Mouse (Mus musculus) lung, embryonic 16.5 days (tissue): ENCODE data around the gene Sptbn4. TPM values are rescaled to one million over a fixed set of nuclear protein-coding genes. Genes with fewer than 3 reads are reported as not detected.
A peak's percentile ranks its signal among the peaks of the same experiment; 100 is the strongest.

Experiments
- ATAC-seq: fragments of 200-750 bp; cut with Nextera tagmentation; 2 replicates; pipeline ENCODE4 v1.8.0; 2017; ENCODE audit warnings: low read depth, mild to moderate bottlenecking, moderate library complexity
- H3K27ac ChIP-seq: fragments of 300-500 bp; sonication (generic); 2 replicates; pipeline ENCODE4 v1.5.1; 2014; ENCODE audit warnings: mild to moderate bottlenecking, control low read depth, low read length
- H3K27me3 ChIP-seq: fragments of 300-500 bp; sonication (generic); 2 replicates; pipeline ENCODE4 v1.6.1; 2014; ENCODE audit warnings: low read depth, low read length, mixed read lengths; ENCODE audit not compliant: control insufficient read depth, insufficient read depth
- H3K36me3 ChIP-seq: fragments of 300-500 bp; sonication (generic); 2 replicates; pipeline ENCODE4 v1.6.1; 2014; ENCODE audit warnings: low read length; ENCODE audit not compliant: control insufficient read depth, insufficient read depth
- H3K4me1 ChIP-seq: fragments of 300-500 bp; sonication (generic); replicated peaks from 2 replicates; pipeline ENCODE4 v1.6.1; 2014; ENCODE audit warnings: low read length, mixed read lengths; ENCODE audit not compliant: control insufficient read depth, insufficient read depth
- H3K4me2 ChIP-seq: fragments of 300-500 bp; sonication (generic); 2 replicates; pipeline ENCODE4 v1.6.1; 2014; ENCODE audit warnings: low read depth, low read length, control low read depth
- H3K4me3 ChIP-seq: fragments of 300-500 bp; sonication (generic); 2 replicates; pipeline ENCODE4 v1.5.1; 2014; ENCODE audit warnings: mild to moderate bottlenecking, low read length, control low read depth
- H3K9ac ChIP-seq: fragments of 300-500 bp; sonication (generic); 2 replicates; pipeline ENCODE4 v1.6.1; 2014; ENCODE audit warnings: low read length, control low read depth
- H3K9me3 ChIP-seq: fragments of 300-500 bp; sonication (generic); 2 replicates; pipeline ENCODE4 v1.6.1; 2016; ENCODE audit warnings: low read length; ENCODE audit not compliant: control insufficient read depth
- WGBS: fragments of 180-500 bp; shearing (Covaris S2); extraction: QIAGEN DNeasy Blood & Tissue Kit; methylation state at CpG from one replicate; pipeline ENCODE4 v1.1.7; 2014; 5-methylcytosine and 5-hydroxymethylcytosine counted together
- polyA plus RNA-seq: library from polyadenylated mRNA; unstranded; fragments of >200 nt; fragmentation: Nextera tagmentation; extraction: Ambion mirVana; gene quantifications from 2 replicates; pipeline ENCODE4 v1.2.1, GENCODE M21; 2015

Gene Sptbn4
- polyA plus RNA-seq, 1 experiment from 2014 or later: 0.29 TPM

DNA sequence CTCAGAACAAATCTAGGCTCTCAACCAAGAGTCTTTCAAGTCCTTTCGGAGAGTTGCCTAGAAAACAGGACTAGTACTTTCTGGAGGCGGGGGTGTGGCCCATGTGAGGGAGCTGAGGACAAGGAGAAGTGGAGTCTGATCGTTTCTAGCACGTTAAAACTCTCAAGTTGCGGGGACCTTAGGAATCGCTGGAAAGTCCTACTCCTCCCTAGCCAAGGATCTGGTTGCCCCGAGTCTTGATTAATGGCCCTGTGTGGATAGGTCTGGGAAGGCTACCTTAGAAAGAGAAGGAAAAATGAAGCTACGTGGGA lies 116.0 kb downstream of the Sptbn4 start:
- WGBS: 3% methylated on average over 8 of the region's 8 CpGs
- H3K9ac ChIP-seq: peak overlapping the region; percentile 92
- H3K4me2 ChIP-seq: peak overlapping the region; percentile 94
- H3K4me1 ChIP-seq: peaks cover 49% of the 10 kb centered on the region
- 0 out of 2 replicates have a peak, but pooled peaks cover 5% of the 10 kb centered on the region for H3K36me3 ChIP-seq
- peaks cover 39% of the 10 kb centered on the region for H3K27me3 ChIP-seq
- peak overlapping the region; percentile 73 for H3K4me3 ChIP-seq
- ATAC-seq: no peak
- H3K27ac ChIP-seq: peak overlapping the region; percentile 98
- no peaks in the 10 kb centered on the region for H3K9me3 ChIP-seq

DNA sequence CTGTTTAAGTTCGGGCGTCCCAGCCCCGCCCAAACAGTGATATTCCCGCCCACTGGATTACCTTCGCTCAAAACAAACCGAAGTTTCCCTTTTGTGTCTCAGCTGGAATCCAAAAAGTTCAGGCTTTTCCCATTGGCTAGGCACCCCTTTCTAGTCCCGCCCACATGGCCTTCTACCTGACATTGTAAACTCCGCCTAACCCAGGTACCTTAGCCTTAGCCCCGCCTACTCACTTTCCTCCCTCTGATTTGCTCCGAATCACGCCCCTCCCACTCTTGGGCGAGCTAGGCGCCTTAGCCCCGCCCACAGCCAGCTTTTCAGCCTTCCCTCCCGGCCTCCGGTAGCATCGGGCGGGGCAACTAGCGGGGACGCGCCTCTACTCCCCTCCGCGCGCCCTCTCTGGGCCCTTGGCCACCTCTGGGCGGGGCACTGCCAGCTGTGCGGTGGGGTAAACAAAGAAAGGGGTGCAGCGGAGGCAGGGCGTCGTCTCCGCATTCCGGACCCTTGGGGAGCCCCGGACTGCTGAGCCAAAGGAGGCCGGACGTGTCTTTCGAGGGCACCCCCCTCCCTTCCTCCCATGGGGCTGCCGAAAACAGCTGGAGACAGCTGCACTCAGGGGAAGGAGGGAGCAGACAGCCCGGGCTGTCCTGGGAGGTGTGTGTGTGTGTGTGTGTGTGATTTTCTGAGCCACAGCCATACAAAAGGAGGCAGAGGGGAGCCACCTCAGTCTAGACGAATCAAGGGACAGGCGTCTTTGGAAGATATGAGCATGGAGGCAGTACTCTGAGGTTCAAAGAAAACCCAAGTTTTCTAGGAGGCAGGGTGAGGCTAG lies 116.6 kb downstream of the Sptbn4 start:
- Histone ChIP-seq H3K4me3 (peak overlapping the region; percentile 73), H3K9me3 (no peaks in the 10 kb centered on the region), H3K9ac (peak overlapping the region; percentile 92), H3K4me2 (peak overlapping the region; percentile 94), H3K27ac (peak overlapping the region; percentile 98), H3K36me3 (0 out of 2 replicates have a peak, but pooled peaks cover 5% of the 10 kb centered on the region), H3K27me3 (peaks cover 37% of the 10 kb centered on the region), H3K4me1 (peaks cover 50% of the 10 kb centered on the region)
- ATAC-seq: peak; percentile 78
- under 1% methylated on average over 39 of the region's 39 CpGs for WGBS

- peaks cover 54% of the 10 kb centered on the region for H3K4me1 ChIP-seq
- peak overlapping the region; percentile 64 for H3K9ac ChIP-seq
Measured at GRCm38 (mm10) chr7:27329981-27330380, 117.5 kb downstream of the Sptbn4 start.

DNA sequence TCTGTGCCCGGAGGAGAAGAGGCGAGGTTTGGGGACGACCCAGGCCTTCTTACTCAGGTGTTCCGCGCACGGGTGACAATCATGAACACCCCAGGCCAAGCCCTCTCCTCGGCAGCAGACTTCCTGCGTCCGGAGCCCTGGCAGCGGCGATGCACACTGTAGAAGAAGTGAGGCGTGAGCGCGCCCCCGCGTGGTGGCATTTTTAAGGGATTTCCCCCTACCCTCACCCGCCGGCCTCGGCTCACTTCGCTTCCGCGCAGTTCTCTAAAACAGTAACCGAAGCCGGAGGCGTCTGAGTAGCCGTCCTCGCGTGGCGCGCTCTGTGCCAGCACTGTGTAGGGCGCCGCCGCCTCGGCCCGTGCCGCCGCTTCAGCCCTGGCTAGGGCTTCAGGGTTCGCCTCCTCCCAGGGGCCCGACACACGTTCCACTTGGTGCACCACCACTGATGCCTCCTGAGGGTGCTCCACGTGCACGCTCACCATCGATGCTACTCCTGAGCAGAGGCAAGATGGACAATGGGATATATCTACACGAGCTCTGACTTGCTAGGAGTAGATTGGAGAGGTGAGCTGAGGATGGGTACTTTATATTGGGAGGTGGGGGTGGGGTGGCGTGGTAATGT lies 118.0 kb downstream of the Sptbn4 start:
- H3K27me3 ChIP-seq: peaks cover 29% of the 10 kb centered on the region
- peak; percentile 4 for ATAC-seq
- WGBS: 4% methylated on average over 45 of the region's 45 CpGs
- 0 out of 2 replicates have a peak, but pooled peaks cover 5% of the 10 kb centered on the region for H3K36me3 ChIP-seq
- peaks cover 50% of the 10 kb centered on the region for H3K4me1 ChIP-seq
- H3K27ac ChIP-seq: no peak overlapping the region; the same call in 1 of the 2 replicates
- H3K9ac ChIP-seq: peak overlapping the region; percentile 64
- H3K4me3 ChIP-seq: peak overlapping the region; percentile 73
- H3K9me3 ChIP-seq: no peaks in the 10 kb centered on the region
- H3K4me2 ChIP-seq: peak overlapping the region; percentile 94

More at GRCm38 (mm10) chr7:27329981-27330380, 117.5 kb downstream of the Sptbn4 start:
- H3K9me3 ChIP-seq: no peaks in the 10 kb centered on the region
- H3K4me2 ChIP-seq: peak overlapping the region; percentile 94
- H3K27me3 ChIP-seq: peaks cover 34% of the 10 kb centered on the region
- H3K27ac ChIP-seq: no peak overlapping the region
- H3K4me3 ChIP-seq: peak overlapping the region; percentile 73
- WGBS: 24% methylated on average over 17 of the region's 17 CpGs
- no peak for ATAC-seq
- H3K36me3 ChIP-seq: 0 out of 2 replicates have a peak, but pooled peaks cover 5% of the 10 kb centered on the region

- WGBS: 33% methylated on average over 16 of the region's 16 CpGs
- Histone ChIP-seq H3K4me3 (no peak overlapping the region), H3K4me2 (no peak overlapping the region; the same call in 1 of the 2 replicates), H3K36me3 (peaks cover 7% of the 10 kb centered on the region; the same call in 1 of the 2 replicates), H3K9me3 (no peaks in the 10 kb centered on the region), H3K27ac (no peak overlapping the region), H3K9ac (no peak overlapping the region), H3K4me1 (peaks cover 42% of the 10 kb centered on the region), H3K27me3 (peaks cover 21% of the 10 kb centered on the region)
- ATAC-seq: no peak
Measured at GRCm38 (mm10) chr7:27328648-27329047, 118.8 kb downstream of the Sptbn4 start.

- ATAC-seq: no peak
- Histone ChIP-seq H3K36me3 (peaks cover 11% of the 10 kb centered on the region), H3K9ac (no peak overlapping the region), H3K27ac (no peak overlapping the region), H3K4me1 (peaks cover 41% of the 10 kb centered on the region), H3K9me3 (no peaks in the 10 kb centered on the region), H3K4me2 (no peak overlapping the region), H3K4me3 (no peak overlapping the region), H3K27me3 (peaks cover 18% of the 10 kb centered on the region)
- 83% methylated on average over 11 of the region's 11 CpGs for WGBS
Measured at GRCm38 (mm10) chr7:27328161-27328560, 119.3 kb downstream of the Sptbn4 start.

DNA sequence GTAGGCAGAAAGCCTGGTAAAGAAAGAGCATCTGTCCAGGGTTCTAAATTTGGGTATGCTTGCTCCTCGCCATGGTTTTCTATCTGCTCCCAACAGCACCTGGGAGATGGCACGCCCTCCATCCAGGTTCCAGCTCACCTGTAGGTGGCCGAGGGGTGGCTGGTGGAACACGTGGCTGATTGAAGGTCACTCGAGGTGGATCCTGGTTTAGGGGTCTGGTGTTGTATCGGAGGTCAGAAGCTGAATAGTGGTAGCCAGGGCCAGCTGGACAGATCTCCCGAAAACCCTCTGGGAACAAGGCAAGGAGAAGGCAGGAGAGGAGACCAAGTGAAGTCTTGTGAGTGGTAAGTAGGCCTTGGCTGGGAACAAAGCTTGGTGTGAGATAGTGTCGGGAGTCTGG lies 120.0 kb downstream of the Sptbn4 start:
- no peak for ATAC-seq
- H3K4me2 ChIP-seq: no peak overlapping the region
- peaks cover 17% of the 10 kb centered on the region for H3K27me3 ChIP-seq
- 96% methylated on average over 8 of the region's 8 CpGs for WGBS
- no peaks in the 10 kb centered on the region for H3K9me3 ChIP-seq
- peaks cover 14% of the 10 kb centered on the region for H3K36me3 ChIP-seq
- H3K4me1 ChIP-seq: peaks cover 35% of the 10 kb centered on the region
- H3K4me3 ChIP-seq: no peak overlapping the region
- H3K27ac ChIP-seq: no peak overlapping the region
- no peak overlapping the region for H3K9ac ChIP-seq

DNA sequence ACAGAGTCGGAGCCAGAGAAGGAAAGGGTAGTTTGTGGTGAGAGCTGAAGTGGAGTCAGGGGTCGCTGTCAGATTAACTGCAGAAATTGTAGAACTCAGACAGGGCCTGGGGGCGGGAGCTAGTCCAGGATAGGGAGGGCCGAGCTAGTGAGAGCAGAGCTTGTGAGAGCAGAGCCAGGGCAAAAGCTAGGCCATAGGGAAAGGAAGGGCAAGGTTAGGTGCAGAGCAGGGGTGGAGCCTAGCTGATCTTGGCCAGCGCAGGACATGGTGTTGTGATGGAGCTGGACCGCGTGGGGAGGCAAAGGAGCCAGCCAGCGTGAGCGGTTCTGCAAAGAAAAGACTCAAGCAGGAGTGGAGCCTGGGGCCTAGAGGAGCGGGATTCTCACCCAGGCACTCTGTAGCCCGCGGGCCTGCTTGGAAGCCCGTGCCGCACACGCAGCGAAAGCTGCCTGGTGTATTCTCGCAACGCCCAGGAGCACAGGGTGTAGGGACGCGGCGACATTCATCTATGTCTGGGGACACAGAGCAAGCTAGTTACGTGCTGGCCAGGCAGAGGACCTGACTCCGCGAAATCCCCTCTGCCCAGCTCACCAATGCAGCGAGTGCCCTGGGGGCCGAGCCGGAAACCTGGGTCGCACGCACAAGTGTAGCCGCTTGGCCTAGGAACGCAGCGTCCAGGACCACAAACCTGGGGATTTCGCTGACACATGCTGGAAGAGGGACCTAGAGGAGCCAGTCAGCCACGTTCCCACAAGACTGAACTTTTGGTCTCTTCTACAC lies 121.2 kb downstream of the Sptbn4 start:
- H3K9ac ChIP-seq: peak overlapping the region; percentile 16; the same call in 1 of the 2 replicates
- peak overlapping the region; percentile 50 for H3K4me2 ChIP-seq
- peak overlapping the region; percentile 49; the same call in 1 of the 2 replicates for H3K27ac ChIP-seq
- peaks cover 14% of the 10 kb centered on the region for H3K36me3 ChIP-seq
- peaks cover 32% of the 10 kb centered on the region for H3K4me1 ChIP-seq
- no peak for ATAC-seq
- peak overlapping the region; percentile 35; the same call in 1 of the 2 replicates for H3K4me3 ChIP-seq
- peaks cover 17% of the 10 kb centered on the region for H3K27me3 ChIP-seq
- no peaks in the 10 kb centered on the region for H3K9me3 ChIP-seq
- WGBS: 47% methylated on average over 34 of the region's 34 CpGs
